Mouse (Mus musculus): Measurements from ENCODE around the gene Ezr. TPM values are rescaled to one million over a fixed set of nuclear protein-coding genes. Genes with fewer than 3 reads are reported as not detected.
A peak's percentile ranks its signal among the peaks of the same experiment; 100 is the strongest.
"Not testable (repeated sequence)": the region's sequence is repeated elsewhere in the genome, so short reads cannot be mapped to it uniquely, and the experiment has no call there.

Ezr gene
- polyA plus RNA-seq, 1 experiment from 2014 or later = 55.6 TPM

DNA sequence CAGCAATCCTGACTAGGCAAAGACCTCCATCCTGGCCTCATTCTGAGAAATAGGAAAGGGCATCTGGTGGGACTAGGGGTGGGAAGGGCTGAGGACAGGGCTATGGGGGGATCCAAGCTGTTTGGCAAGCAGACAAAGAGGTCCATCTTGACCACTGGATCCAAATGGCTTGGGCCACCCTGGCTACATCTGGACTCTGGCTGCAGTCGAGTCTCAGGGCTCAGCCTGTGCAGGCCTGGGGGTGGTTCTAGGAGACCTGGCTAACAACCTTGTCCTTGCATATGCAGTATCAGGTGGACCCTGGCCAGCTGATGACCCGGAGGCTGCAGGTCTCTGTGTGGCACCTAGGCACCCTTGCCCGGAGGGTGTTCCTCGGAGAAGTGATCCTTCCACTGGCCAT is 49.9 kb downstream of the Ezr start:
- Histone ChIP-seq H3K36me3 (no peaks in the 10 kb centered on the region), H3K9ac (no peak overlapping the region), H3K4me3 (replicated peaks) (no peak overlapping the region), H3K27me3 (no peaks in the 10 kb centered on the region), H3K27ac (no peak overlapping the region), H3K9me3 (replicated peaks) (no peaks in the 10 kb centered on the region), H3K4me2 (no peak overlapping the region), H3K4me1 (replicated peaks) (peaks cover 4% of the 10 kb centered on the region)
- ATAC-seq (ENCODE audit: low read depth) = no peak
- 64% methylated on average over 4 of the region's 4 CpGs for WGBS (ENCODE audit: insufficient replicate concordance)
- no peak for DNase-seq

DNA sequence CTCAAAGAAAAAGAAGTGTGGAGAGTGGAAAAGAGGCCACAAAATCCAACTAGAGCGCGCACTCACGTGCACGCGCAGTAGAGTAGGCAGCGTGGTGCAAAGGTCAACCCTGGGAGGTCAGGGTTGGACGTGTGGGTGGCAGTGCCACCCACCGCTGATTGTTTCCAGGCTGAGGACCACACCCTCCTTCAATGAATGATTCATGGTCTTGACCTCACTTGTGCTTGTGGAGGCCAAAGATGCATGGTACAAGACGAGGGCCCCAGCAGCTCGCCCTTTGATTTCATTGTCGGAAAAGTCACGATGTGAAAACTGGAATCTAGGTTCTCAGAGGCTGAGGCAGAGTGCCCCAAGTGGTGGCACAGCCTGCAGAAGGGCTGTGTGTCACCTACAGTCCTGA is 51.0 kb downstream of the Ezr start:
- Histone ChIP-seq H3K9ac (no peak overlapping the region), H3K4me3 (replicated peaks) (no peak overlapping the region)

DNA sequence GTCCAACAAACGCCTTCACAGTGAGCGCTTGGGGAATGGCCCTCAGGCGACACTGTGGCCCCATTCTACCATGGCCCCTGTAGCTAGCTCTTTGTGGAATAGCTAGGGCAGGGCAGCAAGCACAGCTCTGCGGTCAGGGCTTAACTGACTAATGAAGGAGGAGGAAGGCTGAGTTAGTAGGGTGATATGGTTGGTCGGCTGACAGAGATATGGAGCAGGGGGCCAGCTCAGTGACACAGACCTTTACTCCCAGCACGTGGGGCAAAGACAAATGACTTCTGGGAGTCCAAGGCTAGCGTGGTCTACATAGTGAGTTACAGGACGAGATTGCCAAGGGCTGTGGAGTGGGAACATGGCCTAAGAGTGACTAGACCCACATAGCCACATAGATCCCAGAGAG is 51.5 kb downstream of the Ezr start:
- H3K9ac ChIP-seq = no peak overlapping the region
- DNase-seq (no peak), ATAC-seq (ENCODE audit: low read depth) (peak; percentile 64)
- 45% methylated on average over 8 of the region's 8 CpGs for WGBS (ENCODE audit: insufficient replicate concordance)
- no peaks in the 10 kb centered on the region; the same call in 1 of the 2 replicates for H3K4me1 ChIP-seq (replicated peaks)
- no peaks in the 10 kb centered on the region for H3K9me3 ChIP-seq (replicated peaks)
- no peaks in the 10 kb centered on the region for H3K27me3 ChIP-seq
- H3K36me3 ChIP-seq = no peaks in the 10 kb centered on the region
- no peak overlapping the region for H3K4me3 ChIP-seq (replicated peaks)
- no peak overlapping the region for H3K27ac ChIP-seq
- no peak overlapping the region for H3K4me2 ChIP-seq

More for the DNA sequence above, 51.0 kb downstream of the Ezr start:
- H3K4me1 ChIP-seq (replicated peaks) = no peaks in the 10 kb centered on the region; the same call in 1 of the 2 replicates
- H3K4me2 ChIP-seq = no peak overlapping the region
- DNase-seq (no peak), ATAC-seq (ENCODE audit: low read depth) (no peak)
- no peaks in the 10 kb centered on the region for H3K9me3 ChIP-seq (replicated peaks)
- no peak overlapping the region for H3K27ac ChIP-seq
- WGBS (ENCODE audit: insufficient replicate concordance) = 76% methylated on average over 12 of the region's 12 CpGs
- H3K27me3 ChIP-seq = no peaks in the 10 kb centered on the region
- H3K36me3 ChIP-seq = no peaks in the 10 kb centered on the region

DNA sequence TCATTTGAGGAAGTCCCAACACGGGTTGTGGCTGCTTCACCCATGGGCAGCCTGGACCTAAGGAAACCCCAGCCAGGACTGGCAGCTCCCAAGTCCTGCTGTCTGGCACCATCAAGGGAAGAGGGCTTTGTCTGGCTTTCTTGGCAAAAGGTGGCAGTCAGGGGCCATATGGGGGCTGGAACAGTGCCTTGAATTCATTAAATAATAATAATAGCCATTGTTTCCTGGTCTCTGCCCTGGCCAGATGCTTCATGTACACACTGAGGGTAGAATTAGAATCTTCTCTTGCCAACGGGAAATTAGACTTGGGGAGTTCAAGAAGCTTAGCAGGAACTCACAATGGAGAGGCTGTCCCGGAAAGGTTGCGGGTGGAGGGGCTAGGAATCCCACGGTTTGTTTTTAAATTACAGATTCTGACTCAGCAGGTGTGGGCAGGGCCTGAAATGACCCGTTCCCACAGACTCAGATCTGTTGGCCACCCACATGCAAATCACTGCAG is 53.3 kb downstream of the Ezr start:
- no peak for DNase-seq
- 28% methylated on average over 6 of the region's 6 CpGs for WGBS (ENCODE audit: insufficient replicate concordance)

DNA sequence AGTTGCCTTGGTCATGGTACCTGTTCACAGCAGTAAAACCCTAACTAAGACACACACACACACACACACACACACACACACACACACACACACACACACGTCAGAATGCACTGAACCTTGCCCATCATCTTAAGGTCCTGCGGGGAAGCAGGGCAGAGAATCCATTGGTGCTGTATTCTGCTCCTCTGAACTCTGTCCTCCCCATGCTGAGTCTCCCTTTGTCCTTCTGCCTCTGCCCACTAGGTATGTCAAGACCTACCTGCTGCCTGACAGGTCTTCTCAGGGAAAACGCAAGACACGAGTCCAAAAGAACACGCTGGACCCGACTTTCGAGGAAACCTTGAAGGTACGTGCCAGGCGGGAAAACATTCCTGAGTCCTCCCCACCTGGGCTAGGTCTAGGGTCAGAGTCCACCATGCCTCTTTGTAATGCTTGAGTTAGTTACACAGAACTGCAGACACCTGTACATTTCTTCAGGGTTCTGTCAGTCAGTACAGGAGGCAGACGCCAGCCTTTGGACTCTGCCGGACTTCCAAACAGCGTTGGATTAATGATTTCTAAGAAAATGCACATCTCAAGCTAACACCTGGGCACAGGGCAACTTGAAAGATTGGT is 54.5 kb downstream of the Ezr start:
- Histone ChIP-seq H3K4me1 (replicated peaks) (no peaks in the 10 kb centered on the region; the same call in 1 of the 2 replicates), H3K27me3 (no peaks in the 10 kb centered on the region), H3K4me3 (replicated peaks) (no peak overlapping the region), H3K27ac (no peak overlapping the region), H3K4me2 (no peak overlapping the region), H3K9ac (no peak overlapping the region), H3K36me3 (no peaks in the 10 kb centered on the region), H3K9me3 (replicated peaks) (no peaks in the 10 kb centered on the region)
- ATAC-seq (ENCODE audit: low read depth) (no peak), DNase-seq (no peak)
- 82% methylated on average over 12 of the region's 12 CpGs for WGBS (ENCODE audit: insufficient replicate concordance)

More for the DNA sequence above, 53.3 kb downstream of the Ezr start:
- Histone ChIP-seq H3K27ac (no peak overlapping the region), H3K4me3 (replicated peaks) (no peak overlapping the region), H3K4me1 (replicated peaks) (no peaks in the 10 kb centered on the region; the same call in 1 of the 2 replicates), H3K9me3 (replicated peaks) (no peaks in the 10 kb centered on the region), H3K36me3 (no peaks in the 10 kb centered on the region), H3K9ac (no peak overlapping the region), H3K27me3 (no peaks in the 10 kb centered on the region), H3K4me2 (no peak overlapping the region)
- no peak for ATAC-seq (ENCODE audit: low read depth)

DNA sequence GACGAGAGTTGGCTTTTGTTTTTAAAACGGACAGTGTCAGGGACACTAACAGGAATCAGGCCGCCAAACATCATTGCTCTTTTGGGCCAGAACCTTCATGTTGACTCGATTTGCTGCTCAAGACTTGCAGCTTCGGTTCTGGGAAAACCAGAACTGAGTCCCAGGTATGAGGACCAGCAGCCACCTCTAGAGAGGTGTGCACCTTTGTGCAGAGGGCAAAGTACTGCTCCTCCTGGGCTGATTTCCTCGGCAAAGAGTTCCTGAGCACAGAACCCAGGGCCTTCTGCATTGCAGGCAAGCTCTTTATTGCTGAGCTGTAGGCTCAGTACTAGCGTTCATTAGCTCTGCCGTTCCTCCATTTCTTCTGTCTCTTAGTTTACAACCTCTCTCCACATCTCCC is 68.6 kb downstream of the Ezr start:
- H3K27me3 ChIP-seq; H3K9me3 ChIP-seq (replicated peaks); H3K36me3 ChIP-seq; H3K4me3 ChIP-seq (replicated peaks); H3K9ac ChIP-seq; H3K4me2 ChIP-seq; H3K4me1 ChIP-seq (replicated peaks); ATAC-seq (ENCODE audit: low read depth); DNase-seq; H3K27ac ChIP-seq: not testable (repeated sequence)
- WGBS (ENCODE audit: insufficient replicate concordance) = 67% methylated on average over 8 of the region's 8 CpGs

DNA sequence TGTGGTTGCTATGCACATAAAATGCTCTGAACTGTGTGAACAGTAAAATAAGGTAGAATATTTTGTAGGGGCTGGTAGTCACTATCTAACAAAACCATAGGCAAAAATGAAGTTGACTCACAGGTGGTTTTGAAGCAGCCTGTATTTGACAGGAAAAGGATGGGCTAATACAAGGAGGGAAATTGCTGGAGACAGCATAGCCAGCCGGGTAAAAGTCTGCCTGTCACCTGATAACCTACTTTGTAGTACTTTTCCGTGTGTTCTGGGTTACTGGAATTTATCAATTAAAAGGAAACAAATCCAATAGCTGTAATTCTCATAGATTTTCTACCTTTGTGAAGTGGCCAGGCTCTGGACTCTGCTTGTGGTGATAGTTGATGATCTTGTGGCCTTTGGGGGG is 69.1 kb downstream of the Ezr start:
- not testable (repeated sequence) for ATAC-seq (ENCODE audit: low read depth)
- WGBS (ENCODE audit: insufficient replicate concordance) = 45% methylated on average over 2 of the region's 2 CpGs

DNA sequence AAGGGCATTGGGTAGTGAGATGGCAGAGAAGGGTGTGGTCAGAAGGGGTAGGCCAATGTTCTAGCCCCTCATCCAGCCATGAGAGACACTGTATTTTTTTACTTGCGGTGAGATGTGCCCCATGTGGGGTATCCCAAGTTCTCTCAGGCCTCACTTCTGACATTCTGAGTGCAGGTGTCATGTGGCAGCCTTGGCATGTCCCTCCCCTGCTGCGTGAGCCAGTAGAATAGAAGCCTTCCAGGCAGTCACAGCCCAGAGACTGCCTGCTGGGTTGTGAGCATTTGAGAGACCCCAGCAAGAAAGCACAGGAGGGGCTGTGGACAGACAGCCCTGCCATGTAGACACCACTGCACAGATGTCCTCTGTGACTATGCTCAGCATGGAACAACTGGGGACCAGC is 74.4 kb downstream of the Ezr start:
- not testable (repeated sequence) for H3K4me1 ChIP-seq (replicated peaks); ATAC-seq (ENCODE audit: low read depth); H3K4me2 ChIP-seq; H3K27ac ChIP-seq; H3K27me3 ChIP-seq; DNase-seq; H3K4me3 ChIP-seq (replicated peaks); H3K9ac ChIP-seq; H3K9me3 ChIP-seq (replicated peaks); H3K36me3 ChIP-seq
- 72% methylated on average over 2 of the region's 2 CpGs for WGBS (ENCODE audit: insufficient replicate concordance)

More for the DNA sequence above, 69.1 kb downstream of the Ezr start:
- H3K4me1 ChIP-seq (replicated peaks); H3K4me3 ChIP-seq (replicated peaks); H3K36me3 ChIP-seq; H3K9ac ChIP-seq; H3K27me3 ChIP-seq; DNase-seq; H3K27ac ChIP-seq; H3K9me3 ChIP-seq (replicated peaks); H3K4me2 ChIP-seq: not testable (repeated sequence)

DNA sequence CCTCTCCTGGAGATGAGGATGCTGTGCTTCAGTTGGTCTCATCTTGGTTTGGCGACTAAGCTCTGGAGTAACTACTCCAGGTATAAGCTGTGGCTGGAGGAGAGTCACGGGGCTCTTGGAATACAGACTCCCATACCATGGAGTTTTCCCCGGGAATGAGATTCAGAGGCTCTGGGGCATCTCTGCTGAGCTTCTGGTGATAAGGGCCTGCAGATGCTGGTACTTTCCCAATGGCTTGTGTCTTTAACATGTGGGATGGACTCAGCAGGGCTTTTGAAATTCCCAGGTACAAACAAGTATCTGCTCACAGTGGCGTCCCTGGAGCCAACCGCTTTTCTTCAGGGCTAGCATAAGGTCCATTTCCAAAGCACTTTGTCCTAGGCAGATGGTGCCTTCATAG is 75.2 kb downstream of the Ezr start:
- ATAC-seq (ENCODE audit: low read depth); H3K4me2 ChIP-seq: not testable (repeated sequence)
- WGBS (ENCODE audit: insufficient replicate concordance) = 73% methylated on average over 5 of the region's 5 CpGs

DNA sequence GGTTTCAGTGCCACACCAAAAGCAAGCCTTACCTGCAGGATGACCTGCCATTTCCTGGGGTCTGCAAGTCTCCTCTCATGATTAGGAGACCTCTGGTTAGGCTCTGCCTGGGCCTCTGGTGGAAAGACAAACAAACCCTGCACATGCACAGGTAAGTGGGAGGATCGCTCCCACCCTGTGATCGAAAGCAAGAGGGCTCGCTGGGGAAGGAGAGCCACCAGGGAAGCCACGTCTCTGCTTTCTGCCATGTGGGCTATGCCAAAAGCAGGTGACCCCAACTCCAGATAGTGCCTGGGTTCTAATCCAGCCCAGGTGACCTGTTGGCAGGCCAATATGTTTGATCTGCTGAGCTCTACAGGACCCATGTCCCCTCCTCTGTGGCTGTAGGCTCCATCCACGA is 76.1 kb downstream of the Ezr start:
- H3K4me2 ChIP-seq; H3K4me3 ChIP-seq (replicated peaks); DNase-seq; H3K27me3 ChIP-seq; H3K9ac ChIP-seq; H3K4me1 ChIP-seq (replicated peaks); H3K36me3 ChIP-seq; H3K27ac ChIP-seq; ATAC-seq (ENCODE audit: low read depth); H3K9me3 ChIP-seq (replicated peaks): not testable (repeated sequence)
- 71% methylated on average over 5 of the region's 5 CpGs for WGBS (ENCODE audit: insufficient replicate concordance)

More for the DNA sequence above, 75.2 kb downstream of the Ezr start:
- H3K4me1 ChIP-seq (replicated peaks); H3K4me3 ChIP-seq (replicated peaks); H3K27me3 ChIP-seq; DNase-seq; H3K36me3 ChIP-seq; H3K9me3 ChIP-seq (replicated peaks); H3K9ac ChIP-seq; H3K27ac ChIP-seq: not testable (repeated sequence)

DNA sequence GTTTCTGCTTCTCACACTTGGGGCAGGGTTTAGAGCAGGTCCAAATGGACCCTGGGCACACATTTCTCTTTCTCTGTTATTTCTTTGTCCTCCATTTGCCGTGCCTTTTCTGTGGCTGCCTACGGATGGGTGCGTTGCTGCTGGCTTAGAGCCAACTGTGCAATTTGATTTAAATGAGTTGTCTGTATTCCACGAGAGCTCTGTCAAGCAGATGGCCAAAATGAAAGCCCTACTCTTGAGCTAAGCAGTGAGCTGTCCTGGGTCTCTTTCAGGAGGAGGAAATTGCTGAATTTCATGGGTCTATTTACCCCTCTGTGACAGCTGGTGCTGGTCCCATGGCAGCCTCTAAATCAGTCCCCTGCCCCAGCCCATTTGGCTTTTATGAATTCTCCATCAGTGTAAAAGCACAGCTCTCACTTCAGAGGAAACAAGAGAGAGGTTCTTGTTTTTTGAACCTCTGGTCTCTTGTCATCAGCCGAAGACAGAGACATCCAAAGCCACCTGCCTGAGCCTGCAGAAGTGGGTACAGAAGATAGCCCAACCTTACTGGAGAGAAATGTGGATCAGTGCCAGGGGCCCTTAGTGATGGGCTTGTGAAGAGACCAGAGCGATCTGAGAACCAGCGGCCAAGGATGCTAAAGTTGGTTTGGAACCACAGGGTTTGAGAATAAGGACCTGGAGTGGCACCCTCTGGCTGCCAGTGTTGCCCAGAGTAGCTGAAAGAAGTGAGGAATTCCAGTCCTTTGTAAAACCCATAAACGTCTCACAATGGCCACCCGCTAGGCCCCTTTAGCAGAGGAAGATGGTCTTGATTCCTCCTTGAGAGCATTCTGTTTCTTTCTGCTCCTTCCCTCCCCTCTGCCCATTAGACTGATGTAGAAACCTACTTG is 79.0 kb downstream of the Ezr start:
- WGBS (ENCODE audit: insufficient replicate concordance) = 79% methylated on average over 9 of the region's 9 CpGs
- DNase-seq; H3K36me3 ChIP-seq; H3K27me3 ChIP-seq; H3K4me3 ChIP-seq (replicated peaks); H3K27ac ChIP-seq; H3K9ac ChIP-seq; H3K4me1 ChIP-seq (replicated peaks); H3K4me2 ChIP-seq; ATAC-seq (ENCODE audit: low read depth); H3K9me3 ChIP-seq (replicated peaks): not testable (repeated sequence)

Data from liver, embryonic 13.5 days (tissue).